Mouse (Mus musculus) liver, embryonic 16.5 days (tissue): ENCODE measurements around the gene Kcnip4. TPM values are rescaled to one million over a fixed set of nuclear protein-coding genes. Genes with fewer than 3 reads are reported as not detected.

ENCODE experiments used
- ATAC-seq: fragments of 200-750 bp; cut with Nextera tagmentation; 2 replicates; pipeline ENCODE4 v1.8.0; 2017; ENCODE audit warnings: low read depth, mild to moderate bottlenecking, moderate number of reproducible peaks, moderate library complexity
- H3K27ac ChIP-seq: fragments of 300-500 bp; sonication (generic); 2 replicates; pipeline ENCODE4 v1.5.1; 2014; ENCODE audit warnings: mild to moderate bottlenecking, low read length
- H3K27me3 ChIP-seq: fragments of 300-500 bp; sonication (generic); 2 replicates; pipeline ENCODE4 v1.6.1; 2014; ENCODE audit warnings: low read depth, low read length, mixed read lengths; ENCODE audit not compliant: control insufficient read depth, insufficient read depth
- H3K36me3 ChIP-seq: fragments of 300-500 bp; sonication (generic); 2 replicates; pipeline ENCODE4 v1.6.1; 2014; ENCODE audit warnings: mild to moderate bottlenecking; ENCODE audit not compliant: control insufficient read depth, insufficient read depth
- H3K4me1 ChIP-seq: fragments of 300-500 bp; sonication (generic); 2 replicates; pipeline ENCODE4 v1.6.1; 2014; ENCODE audit warnings: low read depth, low read length, mixed read lengths; ENCODE audit not compliant: control insufficient read depth
- H3K4me2 ChIP-seq: fragments of 300-500 bp; sonication (generic); 2 replicates; pipeline ENCODE4 v1.6.1; 2014; ENCODE audit warnings: low read depth, low read length, mixed read lengths
- H3K4me3 ChIP-seq: fragments of 300-500 bp; sonication (generic); 2 replicates; pipeline ENCODE4 v1.5.1; 2014; ENCODE audit warnings: low read depth, mild to moderate bottlenecking, low read length
- H3K9ac ChIP-seq: fragments of 300-500 bp; sonication (generic); 2 replicates; pipeline ENCODE4 v1.6.1; 2014; ENCODE audit warnings: low read depth, low read length
- H3K9me3 ChIP-seq: fragments of 300-500 bp; sonication (generic); replicated peaks from 2 replicates; pipeline ENCODE4 v1.6.1; 2016; ENCODE audit warnings: low read length; ENCODE audit not compliant: control insufficient read depth
- WGBS: fragments of 180-500 bp; shearing (Covaris S2); extraction: QIAGEN DNeasy Blood & Tissue Kit; methylation state at CpG from one replicate; pipeline ENCODE4 v1.1.7; 2014; ENCODE audit not compliant: insufficient replicate concordance; 5-methylcytosine and 5-hydroxymethylcytosine counted together
- polyA plus RNA-seq: library from polyadenylated mRNA; unstranded; fragments of >200 nt; fragmentation: Nextera tagmentation; extraction: Ambion mirVana; gene quantifications from 2 replicates; pipeline ENCODE4 v1.2.1, GENCODE M21; 2015

Gene Kcnip4
- polyA plus RNA-seq, 1 experiment from 2014 or later: 0.09 TPM

DNA sequence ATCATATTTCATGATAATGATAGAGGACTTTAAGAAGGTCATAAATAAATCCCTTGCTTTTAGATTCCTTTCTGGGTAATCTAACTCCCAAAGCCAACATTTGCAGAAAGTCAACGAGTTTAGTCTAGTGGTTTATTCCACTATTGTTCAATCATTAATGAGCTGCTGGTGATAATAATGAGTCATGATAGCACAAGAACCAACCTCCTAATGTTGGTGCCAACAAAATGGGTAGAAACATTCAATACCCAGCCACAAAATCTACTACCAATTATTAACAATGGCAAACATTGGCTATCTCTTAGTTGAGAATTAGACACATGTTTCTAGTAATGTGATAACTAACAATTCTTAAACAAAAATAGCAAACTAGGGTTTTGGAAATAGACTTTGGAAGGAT is 180.1 kb downstream of the Kcnip4 start:
- Histone ChIP-seq H3K36me3 (no peaks in the 10 kb centered on the region), H3K9ac (no peak overlapping the region), H3K9me3 (no peaks in the 10 kb centered on the region), H3K4me3 (no peak overlapping the region), H3K4me2 (no peak overlapping the region), H3K27me3 (no peaks in the 10 kb centered on the region), H3K27ac (no peak overlapping the region), H3K4me1 (no peaks in the 10 kb centered on the region)
- 45% methylated on average over 1 of the region's 1 CpGs for WGBS
- ATAC-seq: no peak

DNA sequence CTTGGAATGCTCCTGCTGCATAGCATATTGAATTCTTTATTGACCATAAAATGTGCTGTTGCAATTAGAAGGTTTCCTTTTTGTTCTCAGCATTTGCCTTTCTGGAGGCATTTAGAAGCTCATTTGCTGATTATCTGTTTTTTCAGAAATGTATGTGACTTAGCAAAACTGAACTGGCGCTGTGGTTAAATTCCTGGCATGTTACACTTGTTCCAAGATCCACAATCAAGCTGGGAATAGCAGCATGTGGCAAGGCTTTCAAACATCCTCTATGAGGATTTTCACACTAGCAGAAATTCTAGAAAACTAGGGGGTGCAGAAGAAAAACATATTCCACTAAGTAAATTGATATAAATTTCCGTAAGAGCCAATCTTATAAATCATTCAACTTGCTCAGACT is 187.5 kb downstream of the Kcnip4 start:
- no peak for ATAC-seq
- no peaks in the 10 kb centered on the region for H3K4me1 ChIP-seq
- WGBS: 54% methylated on average over 2 of the region's 2 CpGs

DNA sequence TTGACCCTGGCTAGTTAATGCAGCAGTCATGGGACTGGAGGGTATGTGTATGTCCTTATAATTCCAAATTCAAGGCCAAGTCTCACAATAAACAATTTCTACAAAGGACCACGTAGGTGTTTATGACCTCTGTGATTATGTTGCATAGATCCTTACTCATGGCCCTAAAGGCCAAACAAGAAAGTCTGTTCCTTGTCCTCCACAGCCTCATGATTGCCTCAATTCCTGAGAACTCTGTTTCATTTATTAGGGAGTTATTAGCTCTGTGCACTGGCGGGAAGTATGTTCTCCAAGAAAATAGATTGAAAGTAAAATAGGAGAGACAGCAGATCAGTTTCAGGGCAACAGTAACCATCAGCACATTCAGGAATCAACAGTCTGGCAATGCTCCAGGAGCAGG is 191.6 kb downstream of the Kcnip4 start:
- no peak overlapping the region for H3K9ac ChIP-seq
- no peak for ATAC-seq
- H3K4me2 ChIP-seq: no peak overlapping the region
- WGBS: 54% methylated on average over 2 of the region's 2 CpGs
- H3K4me1 ChIP-seq: no peaks in the 10 kb centered on the region
- H3K36me3 ChIP-seq: no peaks in the 10 kb centered on the region
- no peak overlapping the region for H3K27ac ChIP-seq
- no peaks in the 10 kb centered on the region for H3K9me3 ChIP-seq
- H3K4me3 ChIP-seq: no peak overlapping the region
- H3K27me3 ChIP-seq: no peaks in the 10 kb centered on the region

More for the DNA sequence above, 187.5 kb downstream of the Kcnip4 start:
- no peaks in the 10 kb centered on the region for H3K9me3 ChIP-seq
- no peaks in the 10 kb centered on the region for H3K27me3 ChIP-seq
- no peaks in the 10 kb centered on the region for H3K36me3 ChIP-seq
- no peak overlapping the region for H3K27ac ChIP-seq
- H3K9ac ChIP-seq: no peak overlapping the region
- no peak overlapping the region for H3K4me3 ChIP-seq
- H3K4me2 ChIP-seq: no peak overlapping the region

DNA sequence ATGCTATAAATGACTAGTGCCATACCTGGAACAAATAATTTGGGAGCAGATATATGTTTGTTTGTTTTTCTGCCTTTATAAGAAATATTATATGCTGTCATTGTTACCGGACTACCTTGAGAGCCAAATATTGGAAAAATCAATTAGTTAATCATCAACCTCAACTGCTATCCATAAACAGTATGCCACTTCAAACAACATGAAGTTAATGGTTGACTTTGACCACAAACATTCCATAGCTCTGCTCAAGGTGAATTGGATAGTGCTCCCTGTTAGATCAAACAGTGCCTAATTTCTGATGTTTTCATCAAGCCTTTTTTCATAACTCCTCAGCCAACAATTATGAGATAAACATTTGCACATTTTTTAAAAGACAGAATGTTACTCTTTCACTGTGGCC is 195.7 kb downstream of the Kcnip4 start:
- H3K9me3 ChIP-seq: no peaks in the 10 kb centered on the region
- no peaks in the 10 kb centered on the region for H3K4me1 ChIP-seq
- no peak overlapping the region for H3K9ac ChIP-seq
- H3K4me3 ChIP-seq: no peak overlapping the region
- H3K27me3 ChIP-seq: no peaks in the 10 kb centered on the region
- H3K27ac ChIP-seq: no peak overlapping the region
- H3K36me3 ChIP-seq: no peaks in the 10 kb centered on the region
- peak; percentile 77 for ATAC-seq
- WGBS: 58% methylated on average over 1 of the region's 1 CpGs
- H3K4me2 ChIP-seq: no peak overlapping the region

DNA sequence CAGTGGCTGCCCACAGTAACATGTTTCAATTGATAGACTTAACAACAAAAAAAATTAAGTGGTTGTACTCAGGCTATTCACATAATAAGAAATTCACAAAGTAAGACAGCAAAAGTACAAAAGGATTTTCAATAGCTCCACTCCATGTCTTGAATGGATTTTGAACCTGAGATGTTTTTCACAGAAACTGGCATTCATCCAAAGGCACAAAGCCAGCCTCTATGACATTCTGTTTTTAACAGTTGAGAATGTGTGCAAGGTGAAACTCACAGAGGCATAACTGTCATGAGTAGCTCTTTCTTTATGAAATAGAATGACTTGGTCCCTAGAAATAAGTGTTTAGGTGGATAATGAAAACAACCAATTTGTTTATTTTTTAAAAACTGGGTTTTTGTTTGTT is 206.0 kb downstream of the Kcnip4 start:
- Histone ChIP-seq H3K4me3 (no peak overlapping the region), H3K27me3 (no peaks in the 10 kb centered on the region), H3K9me3 (no peaks in the 10 kb centered on the region), H3K36me3 (no peaks in the 10 kb centered on the region), H3K27ac (no peak overlapping the region), H3K4me1 (no peaks in the 10 kb centered on the region), H3K9ac (no peak overlapping the region), H3K4me2 (no peak overlapping the region)
- no peak for ATAC-seq

DNA sequence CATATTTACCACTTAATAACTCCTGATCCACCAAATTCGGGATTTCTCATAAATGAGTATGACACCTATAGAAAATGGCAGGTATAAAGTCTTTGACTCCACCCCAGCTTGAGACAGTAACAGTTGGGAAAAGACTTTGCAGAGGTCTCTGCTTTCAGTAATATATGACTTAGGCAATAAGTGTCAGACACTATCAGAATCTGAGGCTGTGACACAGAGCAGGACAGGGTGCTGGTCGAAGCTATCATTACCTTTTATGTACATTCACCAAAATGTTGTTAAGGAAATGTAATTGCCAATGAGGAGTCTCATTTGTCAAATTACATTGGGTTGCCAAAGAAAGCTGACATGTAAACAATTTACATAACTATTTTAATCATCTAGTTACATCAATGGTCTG is 206.8 kb downstream of the Kcnip4 start:
- H3K27me3 ChIP-seq: no peaks in the 10 kb centered on the region
- H3K36me3 ChIP-seq: no peaks in the 10 kb centered on the region
- no peak overlapping the region for H3K4me2 ChIP-seq
- 52% methylated on average over 2 of the region's 2 CpGs for WGBS
- no peak overlapping the region for H3K27ac ChIP-seq
- H3K4me3 ChIP-seq: no peak overlapping the region
- ATAC-seq: no peak
- no peak overlapping the region for H3K9ac ChIP-seq
- no peaks in the 10 kb centered on the region for H3K4me1 ChIP-seq
- H3K9me3 ChIP-seq: no peaks in the 10 kb centered on the region

DNA sequence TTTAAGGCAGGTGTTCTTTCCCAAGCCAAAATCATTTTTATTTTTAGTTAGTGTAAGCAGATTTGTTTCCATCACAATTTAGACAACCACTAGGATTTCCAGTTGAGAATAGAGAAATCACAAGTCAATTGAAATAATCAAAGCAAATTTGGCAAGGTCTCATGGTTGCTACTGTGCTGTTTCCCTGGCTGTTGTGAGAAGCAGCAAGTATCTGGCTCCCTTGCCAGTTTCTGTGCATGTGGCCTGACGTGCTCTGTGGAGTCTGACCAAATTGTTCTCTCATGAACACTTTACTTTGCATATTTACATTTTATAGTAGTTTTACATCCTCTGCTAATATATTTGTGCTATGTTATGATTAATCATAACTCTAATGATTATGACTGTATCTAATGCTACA is 217.9 kb downstream of the Kcnip4 start:
- no peaks in the 10 kb centered on the region for H3K36me3 ChIP-seq
- no peak overlapping the region for H3K9ac ChIP-seq
- H3K27me3 ChIP-seq: no peaks in the 10 kb centered on the region
- H3K27ac ChIP-seq: no peak overlapping the region
- H3K4me3 ChIP-seq: no peak overlapping the region
- WGBS: 54% methylated on average over 1 of the region's 1 CpGs
- H3K4me2 ChIP-seq: no peak overlapping the region
- no peaks in the 10 kb centered on the region for H3K4me1 ChIP-seq
- H3K9me3 ChIP-seq: no peaks in the 10 kb centered on the region
- no peak for ATAC-seq

DNA sequence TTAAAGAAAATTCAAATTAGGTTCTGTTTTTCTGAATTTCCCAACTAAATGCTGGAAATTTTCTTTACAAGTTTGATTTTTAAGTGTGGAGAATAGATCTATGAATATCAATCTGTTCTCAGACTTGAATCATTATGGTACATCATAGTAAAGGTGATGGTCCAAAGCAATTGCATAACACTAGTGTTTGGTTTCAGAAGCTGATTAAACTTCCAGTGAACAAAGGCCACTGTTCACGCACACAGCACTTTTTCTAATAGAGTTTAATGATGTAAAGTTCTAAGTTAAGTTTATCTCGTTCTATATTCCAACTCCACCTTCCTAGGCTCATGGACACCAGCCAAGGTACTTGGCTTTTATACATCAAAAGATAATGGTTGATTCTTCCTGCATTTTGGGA is 219.4 kb downstream of the Kcnip4 start:
- Histone ChIP-seq H3K36me3 (no peaks in the 10 kb centered on the region), H3K9ac (no peak overlapping the region), H3K27ac (no peak overlapping the region), H3K4me1 (no peaks in the 10 kb centered on the region), H3K9me3 (no peaks in the 10 kb centered on the region), H3K27me3 (no peaks in the 10 kb centered on the region), H3K4me3 (no peak overlapping the region), H3K4me2 (no peak overlapping the region)
- peak; percentile 32; the same call in 1 of the 2 replicates for ATAC-seq
- 18% methylated on average over 2 of the region's 2 CpGs for WGBS

DNA sequence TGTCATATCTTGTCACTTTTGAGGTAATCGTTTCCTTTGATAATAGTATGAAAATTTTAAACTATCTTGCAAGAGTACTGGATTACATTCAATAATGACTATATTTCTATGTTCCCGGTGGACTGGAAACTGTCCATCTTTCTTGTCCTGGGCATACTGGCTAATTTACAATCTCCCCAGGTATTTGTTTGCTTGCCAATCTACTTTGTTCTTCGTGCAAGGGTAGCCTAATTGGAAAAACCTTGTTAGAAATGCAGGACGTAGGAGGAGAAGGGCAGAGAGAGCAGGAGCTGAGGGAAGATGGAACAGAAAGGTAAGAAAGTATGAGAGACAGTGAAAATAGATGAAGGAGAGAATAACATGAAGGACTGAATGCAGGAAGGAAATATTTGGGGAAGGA is 226.1 kb downstream of the Kcnip4 start:
- no peaks in the 10 kb centered on the region for H3K27me3 ChIP-seq
- H3K4me2 ChIP-seq: no peak overlapping the region
- 54% methylated on average over 4 of the region's 4 CpGs for WGBS
- H3K4me3 ChIP-seq: no peak overlapping the region
- no peaks in the 10 kb centered on the region for H3K9me3 ChIP-seq
- H3K36me3 ChIP-seq: no peaks in the 10 kb centered on the region
- no peaks in the 10 kb centered on the region for H3K4me1 ChIP-seq
- H3K27ac ChIP-seq: no peak overlapping the region
- ATAC-seq: no peak
- no peak overlapping the region for H3K9ac ChIP-seq

DNA sequence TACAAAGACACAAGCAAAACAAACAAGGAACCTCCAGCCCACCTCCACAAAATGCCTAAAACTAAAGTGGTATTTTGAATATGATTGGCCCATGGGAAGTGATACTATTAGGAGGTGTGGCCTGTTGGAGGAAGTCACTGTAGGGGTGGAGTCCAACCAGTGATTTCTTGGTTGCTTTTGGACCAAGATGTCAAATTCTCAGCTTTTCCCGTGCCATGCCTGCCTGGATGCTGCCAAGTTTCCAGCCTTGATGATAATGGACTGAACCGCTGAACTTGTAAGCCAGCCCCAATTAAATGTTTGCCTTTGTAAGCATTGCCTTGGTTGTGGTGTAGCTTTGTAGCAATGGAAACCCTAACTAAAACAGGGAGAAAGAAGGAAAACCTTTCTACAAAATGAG is 232.3 kb downstream of the Kcnip4 start:
- no peak overlapping the region for H3K4me3 ChIP-seq
- no peak overlapping the region for H3K9ac ChIP-seq
- no peak overlapping the region for H3K27ac ChIP-seq
- H3K27me3 ChIP-seq: no peaks in the 10 kb centered on the region
- H3K4me2 ChIP-seq: no peak overlapping the region
- no peak for ATAC-seq
- no peaks in the 10 kb centered on the region for H3K9me3 ChIP-seq
- no peaks in the 10 kb centered on the region for H3K36me3 ChIP-seq
- WGBS: 55% methylated on average over 2 of the region's 2 CpGs
- no peaks in the 10 kb centered on the region for H3K4me1 ChIP-seq
